Mouse (Mus musculus): ENCODE measurements around the gene Cep295nl. TPM values are rescaled to one million over a fixed set of nuclear protein-coding genes. Genes with fewer than 3 reads are reported as not detected.

Gene Cep295nl
- polyA plus RNA-seq, 1 experiment from 2014 or later = 0.15 TPM

GRCm38 (mm10) chr11:118372641-118373040, 30.3 kb upstream of the Cep295nl start:
- no peak overlapping the region for H3K4me3 ChIP-seq (ENCODE audit: low read length)
- H3K36me3 ChIP-seq (ENCODE audit: control insufficient read depth, insufficient read depth, low read length) = no peaks in the 10 kb centered on the region
- H3K27me3 ChIP-seq (replicated peaks; ENCODE audit: control insufficient read depth, insufficient read depth, low read length) = no peaks in the 10 kb centered on the region
- H3K9me3 ChIP-seq (ENCODE audit: control insufficient read depth, low read length) = no peaks in the 10 kb centered on the region
- H3K4me1 ChIP-seq (ENCODE audit: control insufficient read depth, insufficient read depth, low read depth, low read length) = 0 out of 2 replicates have a peak, but pooled peaks cover 3% of the 10 kb centered on the region
- H3K4me2 ChIP-seq (ENCODE audit: low read length) = no peak overlapping the region
- WGBS = 58% methylated on average over 7 of the region's 7 CpGs
- ATAC-seq = no peak
- no peak overlapping the region for H3K9ac ChIP-seq (ENCODE audit: low read depth, low read length)
- no peak overlapping the region for H3K27ac ChIP-seq (ENCODE audit: low read depth, low read length)

GRCm38 (mm10) chr11:118371876-118372275, 29.6 kb upstream of the Cep295nl start:
- Histone ChIP-seq H3K27me3 (replicated peaks; ENCODE audit: control insufficient read depth, insufficient read depth, low read length) (no peaks in the 10 kb centered on the region), H3K4me2 (ENCODE audit: low read length) (no peak overlapping the region), H3K4me3 (ENCODE audit: low read length) (no peak overlapping the region), H3K4me1 (ENCODE audit: control insufficient read depth, insufficient read depth, low read depth, low read length) (0 out of 2 replicates have a peak, but pooled peaks cover 3% of the 10 kb centered on the region), H3K9ac (ENCODE audit: low read depth, low read length) (no peak overlapping the region), H3K27ac (ENCODE audit: low read depth, low read length) (no peak overlapping the region), H3K36me3 (ENCODE audit: control insufficient read depth, insufficient read depth, low read length) (no peaks in the 10 kb centered on the region), H3K9me3 (ENCODE audit: control insufficient read depth, low read length) (no peaks in the 10 kb centered on the region)
- WGBS = 87% methylated on average over 7 of the region's 7 CpGs
- no peak for ATAC-seq

- no peak overlapping the region for H3K9ac ChIP-seq (ENCODE audit: low read depth, low read length)
- no peak overlapping the region for H3K27ac ChIP-seq (ENCODE audit: low read depth, low read length)
- WGBS = 85% methylated on average over 8 of the region's 8 CpGs
- no peak for ATAC-seq
- H3K4me2 ChIP-seq (ENCODE audit: low read length) = no peak overlapping the region
- H3K9me3 ChIP-seq (ENCODE audit: control insufficient read depth, low read length) = no peaks in the 10 kb centered on the region
- H3K36me3 ChIP-seq (ENCODE audit: control insufficient read depth, insufficient read depth, low read length) = no peaks in the 10 kb centered on the region
- no peaks in the 10 kb centered on the region for H3K27me3 ChIP-seq (replicated peaks; ENCODE audit: control insufficient read depth, insufficient read depth, low read length)
- H3K4me1 ChIP-seq (ENCODE audit: control insufficient read depth, insufficient read depth, low read depth, low read length) = no peaks in the 10 kb centered on the region
- no peak overlapping the region for H3K4me3 ChIP-seq (ENCODE audit: low read length)
Measured at GRCm38 (mm10) chr11:118369657-118370056, 27.4 kb upstream of the Cep295nl start.

DNA sequence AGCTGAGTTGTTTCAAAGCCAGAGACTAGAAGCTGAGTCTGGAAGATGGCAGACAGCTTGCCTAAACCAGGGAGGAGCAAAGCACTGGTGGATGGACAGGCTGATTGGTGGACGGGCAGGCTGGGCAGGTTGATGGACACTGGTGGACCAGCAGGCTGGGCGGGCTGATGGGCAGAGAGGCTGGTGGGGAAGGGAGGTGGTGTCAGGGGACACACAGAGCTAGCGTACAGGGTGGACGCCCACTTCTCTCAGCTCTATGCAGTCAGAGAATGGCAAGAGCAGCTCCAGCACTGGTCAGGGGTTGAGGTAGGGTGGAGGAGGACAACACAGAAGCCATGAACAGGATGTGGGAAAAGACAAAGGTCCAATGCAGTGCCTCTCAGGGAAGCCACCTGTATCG, 27.0 kb upstream of the Cep295nl start:
- Histone ChIP-seq H3K9me3 (ENCODE audit: control insufficient read depth, low read length) (no peaks in the 10 kb centered on the region), H3K4me1 (ENCODE audit: control insufficient read depth, insufficient read depth, low read depth, low read length) (no peaks in the 10 kb centered on the region), H3K9ac (ENCODE audit: low read depth, low read length) (no peak overlapping the region), H3K4me2 (ENCODE audit: low read length) (no peak overlapping the region), H3K27me3 (replicated peaks; ENCODE audit: control insufficient read depth, insufficient read depth, low read length) (no peaks in the 10 kb centered on the region), H3K27ac (ENCODE audit: low read depth, low read length) (no peak overlapping the region), H3K4me3 (ENCODE audit: low read length) (no peak overlapping the region), H3K36me3 (ENCODE audit: control insufficient read depth, insufficient read depth, low read length) (no peaks in the 10 kb centered on the region)
- no peak for ATAC-seq
- 80% methylated on average over 5 of the region's 5 CpGs for WGBS

- H3K36me3 ChIP-seq (ENCODE audit: control insufficient read depth, insufficient read depth, low read length) = no peaks in the 10 kb centered on the region
- no peaks in the 10 kb centered on the region for H3K9me3 ChIP-seq (ENCODE audit: control insufficient read depth, low read length)
- no peaks in the 10 kb centered on the region for H3K27me3 ChIP-seq (replicated peaks; ENCODE audit: control insufficient read depth, insufficient read depth, low read length)
- no peak overlapping the region for H3K9ac ChIP-seq (ENCODE audit: low read depth, low read length)
- 64% methylated on average over 3 of the region's 3 CpGs for WGBS
- H3K27ac ChIP-seq (ENCODE audit: low read depth, low read length) = no peak overlapping the region
- H3K4me1 ChIP-seq (ENCODE audit: control insufficient read depth, insufficient read depth, low read depth, low read length) = peaks cover 2% of the 10 kb centered on the region; the same call in 1 of the 2 replicates
- H3K4me2 ChIP-seq (ENCODE audit: low read length) = no peak overlapping the region
- no peak overlapping the region for H3K4me3 ChIP-seq (ENCODE audit: low read length)
- ATAC-seq = no peak
Measured at GRCm38 (mm10) chr11:118368330-118368729, 26.0 kb upstream of the Cep295nl start.

DNA sequence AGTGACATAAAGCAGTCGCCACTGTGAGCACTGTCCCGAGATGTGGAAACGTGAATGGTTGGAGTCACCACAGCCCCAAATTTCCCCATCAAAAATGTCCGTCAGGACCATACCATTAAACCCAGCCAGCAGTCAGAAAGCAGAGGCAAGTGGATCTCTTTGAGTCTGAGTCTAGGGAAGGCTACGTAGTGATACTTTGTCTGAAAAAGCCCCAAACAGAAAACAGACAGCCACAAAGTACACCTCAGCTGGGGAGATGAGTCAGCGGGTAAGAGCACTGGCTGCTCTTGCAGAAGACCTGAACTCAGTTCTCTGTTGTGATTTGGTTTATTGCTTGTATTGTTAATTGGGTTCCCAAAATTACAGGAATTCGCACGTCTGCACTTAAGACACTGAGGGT, 24.3 kb upstream of the Cep295nl start:
- H3K27me3 ChIP-seq (replicated peaks; ENCODE audit: control insufficient read depth, insufficient read depth, low read length) = no peaks in the 10 kb centered on the region
- 82% methylated on average over 8 of the region's 8 CpGs for WGBS
- no peak overlapping the region for H3K4me2 ChIP-seq (ENCODE audit: low read length)
- no peak for ATAC-seq
- no peak overlapping the region for H3K27ac ChIP-seq (ENCODE audit: low read depth, low read length)
- no peaks in the 10 kb centered on the region for H3K36me3 ChIP-seq (ENCODE audit: control insufficient read depth, insufficient read depth, low read length)
- H3K9me3 ChIP-seq (ENCODE audit: control insufficient read depth, low read length) = no peaks in the 10 kb centered on the region
- no peak overlapping the region for H3K9ac ChIP-seq (ENCODE audit: low read depth, low read length)
- H3K4me3 ChIP-seq (ENCODE audit: low read length) = no peak overlapping the region
- peaks cover 3% of the 10 kb centered on the region; the same call in 1 of the 2 replicates for H3K4me1 ChIP-seq (ENCODE audit: control insufficient read depth, insufficient read depth, low read depth, low read length)

DNA sequence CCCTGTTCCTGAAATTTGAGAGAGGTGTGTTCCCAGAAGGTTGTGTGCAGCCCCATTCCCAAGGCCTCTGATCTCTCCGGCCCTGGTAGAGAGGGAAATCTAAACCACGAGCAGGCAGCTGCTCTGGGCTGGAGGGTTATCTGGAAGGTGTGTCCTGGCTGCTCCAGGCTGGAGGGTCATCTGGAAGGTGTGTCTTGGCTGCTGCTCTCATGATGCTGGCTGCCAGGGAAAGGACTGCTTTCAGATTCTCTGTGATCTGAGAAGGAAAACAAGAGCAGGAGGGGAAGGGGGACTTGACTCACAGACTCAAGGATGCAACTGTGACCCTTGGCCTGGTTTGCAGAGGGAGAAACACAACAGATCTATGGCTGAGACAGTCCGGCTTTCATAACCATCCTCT, 23.8 kb upstream of the Cep295nl start:
- no peaks in the 10 kb centered on the region for H3K36me3 ChIP-seq (ENCODE audit: control insufficient read depth, insufficient read depth, low read length)
- H3K9ac ChIP-seq (ENCODE audit: low read depth, low read length) = no peak overlapping the region
- no peak overlapping the region for H3K4me3 ChIP-seq (ENCODE audit: low read length)
- no peak overlapping the region for H3K4me2 ChIP-seq (ENCODE audit: low read length)
- peaks cover 3% of the 10 kb centered on the region; the same call in 1 of the 2 replicates for H3K4me1 ChIP-seq (ENCODE audit: control insufficient read depth, insufficient read depth, low read depth, low read length)
- no peak overlapping the region for H3K27ac ChIP-seq (ENCODE audit: low read depth, low read length)
- WGBS = 74% methylated on average over 3 of the region's 3 CpGs
- no peak for ATAC-seq
- H3K27me3 ChIP-seq (replicated peaks; ENCODE audit: control insufficient read depth, insufficient read depth, low read length) = no peaks in the 10 kb centered on the region
- H3K9me3 ChIP-seq (ENCODE audit: control insufficient read depth, low read length) = no peaks in the 10 kb centered on the region

GRCm38 (mm10) chr11:118365171-118365570, 22.9 kb upstream of the Cep295nl start:
- no peak for ATAC-seq
- 79% methylated on average over 7 of the region's 7 CpGs for WGBS
- no peaks in the 10 kb centered on the region for H3K27me3 ChIP-seq (replicated peaks; ENCODE audit: control insufficient read depth, insufficient read depth, low read length)

GRCm38 (mm10) chr11:118364021-118364420, 21.7 kb upstream of the Cep295nl start:
- Histone ChIP-seq H3K27ac (ENCODE audit: low read depth, low read length) (no peak overlapping the region), H3K27me3 (replicated peaks; ENCODE audit: control insufficient read depth, insufficient read depth, low read length) (no peaks in the 10 kb centered on the region), H3K36me3 (ENCODE audit: control insufficient read depth, insufficient read depth, low read length) (no peaks in the 10 kb centered on the region), H3K4me3 (ENCODE audit: low read length) (no peak overlapping the region), H3K4me2 (ENCODE audit: low read length) (no peak overlapping the region), H3K9ac (ENCODE audit: low read depth, low read length) (no peak overlapping the region), H3K9me3 (ENCODE audit: control insufficient read depth, low read length) (no peaks in the 10 kb centered on the region), H3K4me1 (ENCODE audit: control insufficient read depth, insufficient read depth, low read depth, low read length) (peaks cover 3% of the 10 kb centered on the region; the same call in 1 of the 2 replicates)
- WGBS = 90% methylated on average over 4 of the region's 4 CpGs
- no peak for ATAC-seq

More at GRCm38 (mm10) chr11:118365171-118365570, 22.9 kb upstream of the Cep295nl start:
- Histone ChIP-seq H3K4me1 (ENCODE audit: control insufficient read depth, insufficient read depth, low read depth, low read length) (peaks cover 3% of the 10 kb centered on the region; the same call in 1 of the 2 replicates), H3K9me3 (ENCODE audit: control insufficient read depth, low read length) (no peaks in the 10 kb centered on the region), H3K27ac (ENCODE audit: low read depth, low read length) (no peak overlapping the region), H3K4me2 (ENCODE audit: low read length) (no peak overlapping the region), H3K9ac (ENCODE audit: low read depth, low read length) (no peak overlapping the region), H3K4me3 (ENCODE audit: low read length) (no peak overlapping the region), H3K36me3 (ENCODE audit: control insufficient read depth, insufficient read depth, low read length) (no peaks in the 10 kb centered on the region)

All from hindbrain, embryonic 16.5 days (tissue).